Mouse (Mus musculus) urinary bladder, postnatal 25 days (tissue): ENCODE data around the gene Gm20716.
A peak's percentile ranks its signal among the peaks of the same experiment; 100 is the strongest.
"Not testable (repeated sequence)": the region's sequence is repeated elsewhere in the genome, so short reads cannot be mapped to it uniquely, and the experiment has no call there.

ENCODE experiments used
- DNase-seq: peaks from one replicate; pipeline ENCODE4 v3.0.0; 2022; ENCODE audit warnings: low spot score

Gene Gm20716

DNA sequence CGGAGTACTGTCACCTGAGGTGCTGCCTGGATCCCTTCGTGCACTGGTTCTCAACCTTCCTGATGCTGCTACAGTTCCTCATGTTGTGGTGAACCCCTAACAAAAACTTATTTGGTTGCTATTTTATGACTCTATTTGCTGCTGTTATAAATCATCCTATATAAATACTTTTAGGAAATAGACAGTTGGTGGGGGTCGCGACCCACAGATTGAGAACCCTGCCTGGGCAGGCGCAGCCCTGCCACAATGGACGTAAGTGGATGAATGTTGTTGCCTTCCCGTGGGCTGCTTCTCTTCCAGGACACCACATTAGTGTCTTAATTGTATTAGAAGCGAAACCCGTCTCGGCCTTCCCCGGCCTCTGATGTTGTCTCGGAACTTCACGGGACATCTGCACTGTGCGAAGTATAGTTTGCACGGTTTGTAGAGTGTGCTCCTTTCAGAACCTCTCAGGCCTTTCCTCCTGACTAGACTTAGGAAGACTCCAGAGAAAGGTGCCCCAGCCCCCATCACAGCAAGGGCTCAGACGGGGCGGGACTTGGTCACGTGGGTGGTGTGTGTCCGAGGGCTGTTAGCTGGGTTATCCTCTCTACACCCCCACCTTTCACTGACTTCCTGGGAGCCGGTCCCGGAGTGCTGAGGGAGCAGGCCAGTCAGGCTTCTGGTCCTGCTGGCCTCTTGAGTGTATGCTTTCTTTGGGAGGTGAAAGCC, 63.3 kb downstream of the Gm20716 start:
- no peak for DNase-seq

DNA sequence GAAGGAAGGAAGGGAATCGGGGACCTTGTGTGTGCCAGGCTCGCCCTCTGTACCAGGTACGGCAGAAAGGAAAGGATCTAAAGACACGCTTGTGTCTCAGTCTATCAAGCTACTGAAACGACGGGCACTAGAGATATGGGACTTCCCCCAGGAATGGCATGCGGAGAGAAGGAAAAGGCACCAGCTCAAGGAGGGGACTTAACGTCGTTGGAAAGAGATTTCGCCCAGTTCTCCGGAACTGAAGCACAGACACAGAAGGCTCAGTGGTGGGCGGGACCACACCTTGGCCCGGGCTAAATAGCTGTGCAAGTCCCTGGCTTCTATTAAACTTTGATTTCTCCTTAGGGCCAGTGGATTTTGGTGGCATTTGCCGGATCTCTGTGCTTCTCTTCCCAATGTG, 68.2 kb downstream of the Gm20716 start:
- no peak for DNase-seq

DNA sequence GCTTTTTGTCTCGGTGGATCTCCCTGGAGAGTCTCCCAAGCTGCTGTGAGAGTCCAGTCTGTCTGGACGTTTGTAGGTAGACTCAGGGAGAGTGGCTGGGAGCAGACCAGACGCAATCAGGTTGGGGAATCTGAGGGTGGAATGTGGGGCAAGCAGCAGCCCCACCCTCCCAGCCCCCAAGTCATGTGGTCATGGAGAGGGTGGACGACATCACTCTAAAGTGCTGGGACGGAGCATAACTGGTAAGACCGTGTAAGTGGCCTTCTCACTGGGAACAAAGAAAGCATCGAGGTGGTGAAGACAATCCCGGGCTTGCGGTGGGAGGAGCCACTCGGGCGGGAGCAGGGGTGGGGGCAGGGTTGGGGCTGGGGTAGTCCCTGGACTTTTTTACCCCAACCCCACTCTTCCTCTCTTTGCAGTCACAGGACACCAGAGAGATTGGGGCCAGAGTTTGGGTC, 68.6 kb downstream of the Gm20716 start:
- no peak for DNase-seq

DNA sequence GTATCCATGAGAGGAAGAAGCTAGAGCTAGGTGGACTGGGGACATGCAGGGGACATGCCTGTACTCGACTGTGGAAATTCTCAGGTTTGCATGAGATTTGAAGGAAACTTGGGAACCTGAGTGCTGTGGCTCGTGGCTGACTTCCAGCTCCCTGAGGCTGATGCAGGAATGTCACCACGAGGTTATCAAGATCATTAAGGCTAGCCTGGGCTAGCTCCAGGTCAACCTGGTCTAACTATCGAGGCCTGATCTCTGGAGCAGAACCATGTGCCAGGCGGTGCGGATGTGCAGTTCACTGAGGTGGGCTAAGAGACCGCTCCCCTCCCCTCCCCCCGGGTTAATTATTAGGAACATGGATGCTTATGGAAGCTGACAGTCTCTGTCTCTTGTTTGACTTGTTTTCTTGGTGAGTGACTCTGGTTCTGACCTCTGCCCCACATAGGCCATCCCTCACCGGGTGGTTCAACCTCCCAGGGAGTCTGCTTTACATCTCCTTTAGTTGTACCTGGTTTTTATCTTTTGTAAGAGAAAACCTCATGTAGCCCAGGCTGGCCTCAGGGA, 69.7 kb downstream of the Gm20716 start:
- no peak for DNase-seq

DNA sequence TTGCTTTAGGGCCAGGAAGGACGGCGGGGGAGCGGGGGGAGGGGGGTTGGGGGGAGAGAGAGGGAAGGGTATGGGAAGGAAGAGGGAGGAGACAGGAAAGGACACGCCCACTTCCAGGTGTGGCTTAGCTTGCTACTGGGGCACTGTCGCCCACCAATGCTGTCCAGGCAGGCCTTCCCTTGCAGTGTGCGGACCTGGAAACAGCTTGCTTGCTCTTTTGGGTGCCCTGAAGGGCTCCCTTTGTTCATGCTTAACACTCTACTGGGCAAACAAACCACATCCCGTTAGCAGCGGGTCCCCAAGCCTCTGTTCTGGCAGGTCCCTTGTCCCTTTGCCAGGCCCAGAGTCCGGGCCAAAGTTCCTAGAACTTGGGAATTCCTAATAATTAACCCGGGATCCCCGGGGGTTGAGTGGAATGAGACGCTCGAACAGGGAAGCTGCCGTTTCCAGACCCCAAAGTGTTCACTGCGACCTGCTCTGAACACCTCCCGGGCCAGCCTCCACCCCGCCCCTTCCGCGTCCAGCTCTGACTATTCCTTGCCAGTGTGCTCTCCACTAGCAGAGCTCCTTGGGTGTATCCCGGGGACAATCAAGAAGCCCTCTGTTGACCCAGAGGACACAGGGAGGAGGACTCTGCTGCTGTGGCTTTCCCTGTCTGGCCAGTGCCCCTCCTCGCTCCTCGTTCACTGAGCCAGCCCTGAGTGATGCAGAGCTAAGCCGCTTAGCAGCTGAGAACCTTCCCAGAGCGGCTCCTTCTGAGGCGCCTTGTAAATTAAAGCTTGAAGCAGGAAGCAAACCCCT, 71.1 kb downstream of the Gm20716 start:
- DNase-seq, result no peak

DNA sequence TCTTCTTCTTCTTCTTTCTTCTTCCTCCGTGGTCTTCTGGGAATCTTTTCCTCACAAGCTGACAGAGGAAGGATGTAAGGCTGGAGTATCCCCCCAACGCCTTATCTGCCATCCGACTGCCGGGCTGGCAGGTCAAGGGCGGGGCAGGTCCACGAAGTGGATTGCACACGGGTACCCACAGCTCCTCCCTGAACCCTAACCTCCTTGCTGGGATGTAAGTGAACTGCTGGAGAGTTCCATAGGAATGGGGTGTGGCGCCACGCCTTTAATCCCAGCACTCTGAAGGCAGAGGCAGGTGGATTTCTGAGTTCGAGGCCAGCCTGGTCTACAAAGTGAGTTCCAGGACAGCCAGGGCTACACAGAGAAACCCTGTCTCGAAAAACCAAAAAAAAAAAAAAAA, 72.2 kb downstream of the Gm20716 start:
- DNase-seq, result not testable (repeated sequence)

DNA sequence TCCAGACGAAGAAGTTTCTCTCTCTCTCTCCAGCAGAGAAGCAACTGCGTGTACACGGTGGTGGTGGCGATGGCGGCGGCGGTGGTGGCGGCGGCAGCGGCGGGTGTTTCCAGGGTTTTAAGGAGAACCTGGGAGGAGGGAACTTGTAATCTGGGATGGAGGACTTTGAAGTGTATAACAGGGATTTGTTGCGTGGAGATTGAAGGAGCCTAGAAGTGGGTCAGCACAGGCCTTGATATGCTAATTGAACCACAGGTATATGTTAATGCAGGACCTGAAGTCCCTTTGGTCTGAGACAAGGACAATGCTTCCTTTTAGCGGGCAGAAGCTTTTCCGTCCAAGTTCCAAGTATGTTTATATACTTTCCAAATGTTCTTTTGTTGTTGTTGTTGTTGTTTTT, 73.8 kb downstream of the Gm20716 start:
- no peak for DNase-seq

DNA sequence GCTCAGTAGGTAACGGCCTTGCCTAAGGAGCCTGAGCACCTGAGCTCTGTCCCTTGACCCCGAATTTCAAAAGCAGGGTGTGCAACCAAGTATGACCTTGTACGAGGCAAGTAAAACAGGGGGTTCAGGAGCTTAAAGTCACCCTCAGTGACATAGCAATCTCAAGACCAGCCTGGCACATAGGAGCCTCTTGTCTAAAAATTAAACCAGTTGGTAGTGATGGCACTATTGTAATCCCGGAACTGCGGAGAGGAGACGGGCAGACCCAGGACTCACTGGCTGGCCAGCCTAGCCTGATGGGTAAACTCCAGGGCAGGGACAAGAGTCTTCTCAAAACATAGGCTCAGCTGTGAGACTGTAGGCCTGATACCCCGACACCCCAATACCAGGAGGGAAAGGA, 74.5 kb downstream of the Gm20716 start:
- no peak for DNase-seq

DNA sequence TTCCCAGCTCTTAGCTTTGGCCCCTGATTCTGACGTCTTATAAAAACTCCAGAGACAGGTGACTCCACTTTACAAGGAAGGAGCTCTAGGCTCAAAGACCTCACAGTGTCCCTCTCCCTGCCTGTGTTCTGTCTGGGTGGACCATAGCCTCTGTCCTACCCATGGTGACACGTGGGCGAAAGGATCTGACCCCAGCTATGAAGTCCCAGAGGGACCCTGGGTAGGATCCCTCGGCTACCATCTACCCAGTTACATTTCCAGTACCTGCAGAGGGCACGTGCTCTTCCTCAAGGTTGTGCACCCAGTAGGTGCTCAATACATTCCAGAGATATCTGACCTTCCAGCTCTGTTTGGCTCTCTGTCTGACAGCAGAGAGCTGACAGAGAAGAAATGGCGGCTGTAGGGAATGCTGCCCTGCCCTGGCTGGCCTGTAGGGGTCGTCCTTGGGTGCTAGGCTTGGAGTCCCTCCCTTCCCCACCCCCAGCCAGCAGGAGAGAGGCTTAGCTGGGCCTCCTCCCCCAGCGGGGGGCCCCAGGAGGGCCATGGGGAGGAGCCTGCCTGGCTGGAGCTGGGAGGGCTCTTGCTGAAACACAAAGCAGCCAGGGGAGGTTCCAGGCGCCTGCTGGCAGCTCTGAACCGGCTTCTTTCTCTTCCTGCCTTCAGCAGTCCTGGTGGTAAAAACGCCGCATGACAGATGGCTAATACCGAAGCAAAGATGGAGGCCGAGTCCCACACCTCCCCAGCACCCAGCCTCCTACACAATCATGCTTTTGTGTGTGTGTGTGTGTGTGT, 75.9 kb downstream of the Gm20716 start:
- peak; percentile 63 for DNase-seq

DNA sequence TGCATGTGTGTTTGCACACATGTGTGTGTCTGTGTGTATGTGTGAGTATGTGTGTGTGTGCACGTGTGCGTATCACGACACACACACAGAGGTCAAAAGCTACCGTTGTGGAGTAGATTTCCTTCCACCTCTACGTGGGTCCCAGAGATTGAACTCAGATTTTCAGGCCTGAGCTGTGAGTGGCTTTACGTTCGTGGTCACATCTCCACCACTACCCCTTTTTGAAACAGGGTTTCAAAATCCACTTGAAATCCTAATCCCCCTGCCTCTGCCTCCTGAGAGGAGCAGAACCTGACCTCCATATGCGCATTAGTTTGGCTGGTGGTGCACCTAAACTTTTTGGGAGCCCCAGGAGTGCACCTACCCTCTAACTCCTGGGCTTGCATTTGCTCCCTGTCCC, 80.9 kb downstream of the Gm20716 start:
- no peak for DNase-seq

DNA sequence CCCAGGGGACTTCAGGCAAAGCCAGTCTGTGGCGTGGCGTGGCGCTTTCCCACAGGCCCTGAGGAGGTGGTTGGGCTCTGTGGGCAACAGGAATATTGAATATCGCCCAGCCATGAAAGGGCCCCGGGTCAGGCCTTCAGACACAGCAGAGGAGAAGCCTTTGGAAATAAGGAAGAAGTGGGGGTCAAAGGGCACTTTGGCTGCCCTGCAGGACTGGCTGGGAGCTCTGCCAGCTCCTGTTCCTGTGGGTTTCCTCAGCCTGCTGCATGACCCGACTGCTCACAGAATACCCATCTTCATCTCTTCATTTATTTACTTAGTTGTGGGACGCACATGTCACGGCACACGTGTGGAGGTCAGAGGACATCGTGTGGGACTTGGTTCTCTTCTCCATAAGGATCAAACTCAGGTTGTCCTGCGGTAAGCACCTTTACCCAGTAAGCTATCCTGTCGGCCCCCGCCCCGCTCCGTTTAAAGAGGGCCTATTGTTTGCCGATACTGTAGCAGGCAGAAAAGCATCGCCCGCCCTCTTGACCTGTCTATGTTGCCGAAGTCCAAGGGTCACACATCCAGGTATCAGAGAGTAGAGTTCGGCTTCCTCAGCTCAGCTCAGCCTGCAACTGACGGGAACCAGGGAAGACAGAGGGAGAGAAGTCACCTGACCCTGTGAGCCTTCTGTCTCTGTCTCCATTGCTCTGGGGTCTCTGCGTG, 82.3 kb downstream of the Gm20716 start:
- DNase-seq, result no peak

DNA sequence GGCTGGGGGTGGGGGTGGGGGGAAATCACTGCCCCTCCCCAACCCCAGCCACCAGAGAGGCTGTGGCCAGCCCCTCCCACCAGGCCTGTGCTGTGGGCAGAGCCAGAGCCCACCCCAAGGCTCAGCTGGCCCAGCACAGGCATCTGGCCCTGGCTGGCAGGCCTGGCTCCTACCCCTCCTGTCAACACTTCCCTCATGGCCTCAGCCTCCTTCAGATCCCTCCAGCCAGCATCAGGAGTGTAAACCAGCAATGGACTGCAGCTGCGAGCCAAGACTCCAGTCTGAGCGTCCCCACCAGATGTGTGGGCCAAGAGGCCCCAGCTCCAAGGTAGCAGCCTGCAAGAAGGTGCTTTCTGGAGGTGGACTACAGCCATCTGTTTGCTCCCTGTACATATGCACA, 84.7 kb downstream of the Gm20716 start:
- no peak for DNase-seq

DNA sequence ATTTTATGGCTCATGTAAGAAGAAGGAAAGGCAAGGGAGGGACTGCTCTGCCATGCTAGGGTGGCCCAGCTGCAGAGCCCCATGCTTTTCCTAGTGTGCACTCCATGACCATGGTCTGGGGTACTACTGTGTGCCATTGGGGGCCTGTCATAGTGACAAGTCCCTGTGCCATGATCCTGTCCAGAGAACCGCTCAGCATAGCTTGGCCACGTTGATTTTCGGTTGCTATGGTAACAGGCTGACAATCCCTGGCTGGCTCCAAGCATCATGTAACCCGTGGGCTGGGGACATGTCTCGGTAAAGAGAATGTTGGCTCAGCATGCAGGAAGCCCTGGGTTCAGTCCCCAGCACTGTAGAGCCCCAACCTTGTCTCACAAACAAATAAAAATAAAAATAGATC, 86.4 kb downstream of the Gm20716 start:
- DNase-seq, result no peak

DNA sequence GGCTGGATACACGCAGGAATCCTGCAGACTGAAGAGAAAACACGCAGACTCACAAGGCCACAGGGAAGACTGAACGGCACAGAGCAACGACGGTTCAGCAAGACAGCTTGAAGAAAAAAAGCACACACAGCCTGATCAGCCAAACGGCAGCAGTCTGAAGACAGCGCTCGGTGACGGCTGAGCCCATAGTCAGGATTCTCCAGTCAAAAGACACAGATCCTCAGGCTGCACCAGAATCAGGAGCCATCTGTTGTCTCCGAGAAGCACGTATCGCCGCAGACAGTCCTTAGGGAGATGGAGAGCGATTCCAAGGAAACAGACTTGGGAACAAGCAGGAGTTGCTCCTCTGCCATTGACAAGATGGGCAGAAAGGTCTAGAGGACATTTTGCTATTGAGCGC, 93.0 kb downstream of the Gm20716 start:
- DNase-seq, result no peak
